Mouse (Mus musculus) midbrain, embryonic 10.5 days (tissue): ENCODE measurements around the gene Rad50. TPM values are rescaled to one million over a fixed set of nuclear protein-coding genes. Genes with fewer than 3 reads are reported as not detected.

Experiments used
- polyA plus RNA-seq: library from polyadenylated mRNA; unstranded; fragments of >200 nt; fragmentation: Nextera tagmentation; extraction: Ambion mirVana; gene quantifications from 2 replicates; pipeline ENCODE4 v1.2.1, GENCODE M21; 2016

The Rad50 gene
- polyA plus RNA-seq, 1 experiment from 2014 or later = 21.2 TPM

Other genes with a start within 250 kb of the Rad50 start
- gene Gm9837, start 236.8 kb downstream of the Rad50 start, polyA plus RNA-seq = not detected in 2 replicates
- gene Gm9945, start 227.2 kb downstream of the Rad50 start, polyA plus RNA-seq = not detected in 2 replicates
- 0.19 and 0.26 TPM in 2 replicates for gene Sowaha, start 227.0 kb downstream of the Rad50 start, polyA plus RNA-seq
- 17.3 and 18.0 TPM in 2 replicates for gene Sept8, start 188.1 kb downstream of the Rad50 start, polyA plus RNA-seq
- gene Kif3a, start 139.9 kb downstream of the Rad50 start, polyA plus RNA-seq = 77.3 and 94.6 TPM in 2 replicates
- gene Il4, start 88.7 kb downstream of the Rad50 start, polyA plus RNA-seq = 1.0 and 1.3 TPM in 2 replicates
- not detected in 2 replicates for gene Il13, start 72.6 kb downstream of the Rad50 start, polyA plus RNA-seq
- not detected in 2 replicates for gene Il5, start 13.5 kb upstream of the Rad50 start, polyA plus RNA-seq
- gene Irf1, start 62.7 kb upstream of the Rad50 start, polyA plus RNA-seq = 3.6 and 3.8 TPM in 2 replicates
- not detected in 2 replicates for gene Gm17334, start 65.9 kb upstream of the Rad50 start, polyA plus RNA-seq
- 0.22 TPM in 1 of 2 replicates, not detected in the other for gene Gm12216, start 151.9 kb upstream of the Rad50 start, polyA plus RNA-seq
- 7.2 and 7.7 TPM in 2 replicates for gene Slc22a5, start 184.3 kb upstream of the Rad50 start, polyA plus RNA-seq